Mouse (Mus musculus) layer of hippocampus, adult 9-10 months (tissue): Measurements from ENCODE around the gene Ube2z.

ENCODE experiments used
- DNase-seq: peaks from one replicate; pipeline ENCODE4 v3.0.0; 2022; ENCODE audit warnings: low spot score

Gene Ube2z

DNA sequence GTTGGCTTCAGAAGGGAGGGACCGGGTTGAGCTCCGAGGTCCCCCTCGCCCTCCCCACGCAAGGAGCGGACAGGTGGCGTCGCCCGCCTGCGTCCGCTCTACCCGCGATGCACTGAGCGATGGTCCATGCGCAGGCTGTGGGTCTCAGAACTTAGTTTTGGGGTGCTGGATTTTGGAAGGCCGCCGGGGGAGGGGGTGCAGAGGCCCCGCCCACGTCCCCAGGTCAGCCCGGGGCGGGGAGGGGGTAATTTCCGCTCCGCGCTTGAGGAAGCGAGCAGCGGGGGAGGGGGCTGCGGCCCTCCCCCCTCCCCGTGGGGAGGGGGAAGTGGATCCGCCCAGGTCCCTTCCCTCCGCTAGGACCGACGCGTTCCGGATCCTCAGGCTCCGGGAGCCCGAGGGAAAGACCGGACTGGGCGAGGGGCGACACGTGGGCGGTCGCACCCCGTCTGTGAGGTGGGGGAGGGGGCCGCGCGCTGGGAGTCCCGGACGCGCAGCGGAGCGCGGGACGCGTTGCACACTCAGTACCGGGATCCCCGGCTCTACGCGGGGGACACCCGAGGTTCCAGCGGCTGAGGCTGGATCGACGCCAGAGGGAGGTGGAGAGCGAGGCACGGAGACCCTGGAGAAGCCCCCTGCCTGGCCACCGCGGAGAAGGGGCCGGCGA lies 58.2 kb downstream of the Ube2z start:
- DNase-seq = no peak

DNA sequence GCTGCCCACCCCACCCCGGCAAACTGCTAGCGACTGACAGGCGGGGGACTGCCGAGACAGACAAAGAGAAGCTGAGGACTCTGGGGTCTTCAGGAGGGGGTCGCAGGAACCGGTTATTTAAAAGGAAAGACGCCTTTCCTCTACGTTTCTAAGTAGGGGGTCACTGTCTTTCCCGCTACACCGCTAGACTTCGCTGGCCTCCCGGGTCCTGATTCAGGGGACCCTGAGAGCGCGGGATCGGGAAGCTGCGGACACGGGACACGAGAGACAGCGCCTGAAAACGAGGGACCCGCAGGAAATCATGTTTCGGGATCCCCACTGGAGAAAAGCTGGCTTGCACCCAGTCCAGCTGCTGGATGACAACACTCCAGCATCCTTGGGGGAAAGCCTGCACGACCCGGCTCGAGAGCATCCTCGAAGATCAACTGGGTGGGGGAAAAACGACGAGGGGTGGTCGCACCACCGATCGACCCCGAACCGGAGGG lies 58.8 kb downstream of the Ube2z start:
- DNase-seq = no peak

- no peak for DNase-seq
Observed at GRCm38 (mm10) chr11:96005403-96006271, 59.6 kb downstream of the Ube2z start, which contains the start of gene Igf2bp1. TSS of gene Igf2bp1 (minus strand) at chr11:96005940.

DNA sequence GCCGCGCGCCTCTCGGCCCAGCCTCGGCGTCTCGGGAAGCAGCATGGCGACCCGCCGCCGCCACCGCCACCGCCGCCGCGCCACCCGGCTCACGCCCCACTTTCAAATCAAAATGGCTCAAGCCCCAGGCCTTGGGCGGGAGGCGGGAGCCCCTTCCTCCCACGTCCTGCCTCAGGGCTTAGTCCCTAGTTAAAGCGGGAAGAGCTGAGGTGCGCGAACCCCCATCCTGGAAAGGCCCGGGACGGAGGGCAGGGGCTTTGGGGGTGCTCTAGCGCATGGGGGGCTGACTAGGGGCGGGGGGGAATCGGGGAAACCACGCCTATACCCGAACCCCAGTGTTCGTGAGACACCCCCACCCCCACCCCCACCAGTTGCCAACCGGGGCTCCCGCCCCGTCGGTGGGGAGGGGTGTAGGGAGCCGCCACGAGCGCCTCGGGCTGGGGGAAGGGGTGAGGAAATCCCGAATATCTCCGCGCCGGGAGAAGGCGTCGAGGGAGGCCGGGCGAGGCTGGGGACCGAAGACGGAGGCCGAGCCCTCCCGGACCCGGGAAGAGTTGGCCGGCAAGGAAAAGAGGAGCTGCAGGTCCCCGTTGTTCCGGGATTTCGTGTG lies 60.3 kb downstream of the Ube2z start:
- DNase-seq = no peak

DNA sequence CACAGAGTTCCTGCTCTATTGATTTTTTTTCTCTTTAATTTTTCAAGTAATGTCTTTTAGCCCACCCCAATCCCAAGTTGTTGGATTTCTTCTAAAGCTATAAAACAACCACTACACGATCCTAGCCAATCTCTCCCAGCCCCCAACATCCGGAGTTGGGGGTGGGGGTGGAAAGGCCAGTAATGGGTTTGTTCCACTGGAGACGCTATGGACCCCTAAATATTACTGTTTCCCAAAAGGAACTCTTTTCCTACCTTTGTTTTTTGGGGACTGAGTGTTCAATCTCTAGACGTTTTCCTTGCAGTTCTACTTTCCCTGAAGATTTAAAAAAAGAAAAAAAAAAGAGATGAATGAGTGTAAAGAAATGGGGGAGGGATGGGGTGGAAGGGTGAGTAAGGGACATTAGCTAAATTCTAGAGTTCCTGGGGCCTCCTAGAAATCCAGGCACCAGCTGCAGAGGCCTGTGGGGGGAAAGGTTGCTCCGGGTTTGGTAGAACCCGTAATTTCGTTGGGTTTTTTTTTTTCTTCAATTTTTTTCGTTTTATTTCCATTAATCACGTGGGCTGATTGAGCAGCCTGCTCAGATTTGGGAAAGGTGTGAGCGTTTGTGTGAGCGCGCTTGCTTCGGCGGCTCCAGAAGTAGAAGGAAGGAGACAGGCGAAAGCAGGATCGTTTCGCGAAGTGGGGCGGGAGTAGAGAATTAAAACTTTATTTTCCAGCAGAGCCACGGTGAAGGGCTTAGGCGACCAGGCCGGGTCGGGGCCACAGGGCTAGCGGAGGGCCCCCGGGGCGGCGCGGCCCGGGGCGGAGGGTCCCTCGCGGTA lies 61.0 kb downstream of the Ube2z start:
- DNase-seq = no peak

GRCm38 (mm10) chr11:96003100-96003900 lies 61.9 kb downstream of the Ube2z start:
- no peak for DNase-seq
